Mouse (Mus musculus) cerebellum, postnatal 4 days (tissue): ENCODE data around the gene Rnf149.
"Not testable (repeated sequence)": the region's sequence is repeated elsewhere in the genome, so short reads cannot be mapped to it uniquely, and the experiment has no call there.

Source experiments
- DNase-seq, 2 experiments: peaks; one replicate each; pipeline ENCODE4 v3.0.0; 2022; ENCODE audit warnings: low spot score in 2 of 2, mixed read lengths in 1 of 2

Rnf149 gene

DNA sequence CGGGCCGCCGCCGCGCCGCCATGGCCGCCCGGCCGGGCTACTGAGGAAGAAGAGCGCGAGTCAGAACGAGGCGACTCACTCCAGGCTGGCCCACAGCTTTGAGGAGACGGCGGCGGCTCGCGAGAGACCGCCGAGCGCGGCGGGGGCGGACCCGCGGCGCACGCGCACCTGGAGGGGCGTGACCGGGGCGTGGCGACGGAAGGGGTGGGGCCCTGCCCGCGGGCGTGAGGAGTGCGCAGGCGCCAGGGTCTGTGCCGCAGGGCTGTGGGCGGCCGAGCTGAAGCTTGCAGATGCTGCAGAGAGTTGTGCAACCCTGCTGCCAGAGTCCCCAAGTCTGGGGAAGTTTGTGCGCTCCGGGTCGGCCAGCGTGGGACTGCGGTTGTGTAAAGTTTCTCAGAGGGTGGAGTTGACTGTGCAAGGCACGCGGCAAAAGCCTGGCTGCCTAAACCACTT, at the start of gene Rnf149:
TSS of gene Rnf149 (minus strand) at position 153 of the 453 bp plus-strand sequence.
- DNase-seq: peak; percentile 93 to 95

- no peak for DNase-seq
Observed at GRCm38 (mm10) chr1:39625491-39625890, 48.3 kb upstream of the Rnf149 start.

DNA sequence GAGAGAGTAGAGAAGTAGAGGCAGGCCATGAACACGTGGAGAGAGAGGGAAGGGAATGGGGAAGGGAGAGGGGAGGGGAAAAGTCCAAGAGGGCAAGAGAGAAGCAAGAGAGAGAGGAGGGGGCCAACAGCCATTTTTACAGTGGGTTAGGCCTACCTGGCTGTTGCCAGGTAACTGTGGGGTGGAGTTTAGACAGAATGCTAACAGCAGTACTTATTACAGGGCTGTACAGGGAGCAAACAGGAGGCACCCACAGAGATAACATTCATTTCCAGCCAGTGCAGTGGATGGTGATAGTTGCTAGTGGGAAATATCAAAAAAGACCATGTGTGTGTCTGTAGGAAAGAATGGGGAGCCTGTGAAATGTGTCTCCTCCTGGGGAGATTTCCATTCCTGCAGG, 46.5 kb upstream of the Rnf149 start:
- no peak for DNase-seq

DNA sequence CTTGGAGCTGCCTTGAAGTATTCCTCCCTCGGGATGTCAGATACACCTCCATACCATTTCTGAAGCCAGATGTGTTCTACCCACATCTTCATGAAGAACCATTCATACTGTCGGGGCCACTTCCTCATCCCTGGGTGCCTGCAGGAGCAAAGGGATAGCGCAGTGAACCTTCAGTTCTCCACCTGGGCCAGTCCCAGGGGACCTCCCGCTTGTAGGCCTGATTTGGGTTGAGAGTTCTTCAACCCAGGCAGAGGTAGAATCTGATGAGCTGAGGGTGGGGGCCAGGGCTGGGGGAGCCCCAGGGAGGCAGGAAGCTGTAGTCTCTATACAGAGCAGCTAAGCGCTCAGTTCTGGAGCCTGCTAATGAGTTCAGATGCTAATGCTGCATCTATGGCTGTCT, 45.9 kb upstream of the Rnf149 start:
- no peak for DNase-seq

- no peak for DNase-seq
Observed at GRCm38 (mm10) chr1:39618524-39618923, 41.3 kb upstream of the Rnf149 start.

- no peak for DNase-seq
Observed at GRCm38 (mm10) chr1:39615526-39615925, 38.3 kb upstream of the Rnf149 start.

DNA sequence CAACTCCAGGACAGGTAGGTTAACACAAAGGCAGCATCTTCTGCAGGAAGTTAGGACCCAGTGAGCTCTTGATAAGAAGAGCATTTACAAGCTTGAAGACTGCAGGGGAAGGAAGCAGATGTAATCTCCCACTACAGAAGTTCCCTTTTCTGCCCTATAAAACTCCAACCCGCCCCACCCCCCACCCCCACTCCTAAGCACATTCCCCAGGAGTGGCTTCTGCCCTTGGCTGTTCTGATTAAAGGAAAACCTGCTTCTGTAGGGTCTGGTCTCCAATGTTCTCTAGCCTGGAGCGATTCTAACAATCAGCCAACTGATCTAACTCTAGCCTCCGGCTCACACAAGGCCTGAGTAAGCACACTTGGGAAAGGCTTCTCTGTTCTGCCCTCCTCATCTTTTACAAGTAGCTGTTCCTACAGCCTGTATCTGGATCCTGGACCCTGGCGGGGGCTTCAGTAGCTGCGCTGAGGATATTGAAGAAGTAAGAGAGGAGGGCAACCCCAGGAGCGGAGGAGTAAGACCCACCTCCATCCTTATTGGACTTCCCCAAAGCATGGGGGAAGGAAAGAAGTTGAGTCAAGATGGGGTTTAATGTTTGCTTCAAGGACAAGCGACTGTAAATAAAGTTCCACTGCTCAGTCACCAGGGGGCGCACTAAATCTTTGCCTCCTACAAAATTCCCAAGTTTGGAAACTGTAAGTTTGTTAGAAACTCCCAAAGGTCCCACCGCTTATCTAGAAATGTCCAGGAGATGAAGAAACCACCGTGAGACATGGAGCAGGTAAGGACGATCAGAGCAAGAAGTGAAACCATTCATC, 37.5 kb upstream of the Rnf149 start:
- peak; percentile 46 to 54 for DNase-seq

DNA sequence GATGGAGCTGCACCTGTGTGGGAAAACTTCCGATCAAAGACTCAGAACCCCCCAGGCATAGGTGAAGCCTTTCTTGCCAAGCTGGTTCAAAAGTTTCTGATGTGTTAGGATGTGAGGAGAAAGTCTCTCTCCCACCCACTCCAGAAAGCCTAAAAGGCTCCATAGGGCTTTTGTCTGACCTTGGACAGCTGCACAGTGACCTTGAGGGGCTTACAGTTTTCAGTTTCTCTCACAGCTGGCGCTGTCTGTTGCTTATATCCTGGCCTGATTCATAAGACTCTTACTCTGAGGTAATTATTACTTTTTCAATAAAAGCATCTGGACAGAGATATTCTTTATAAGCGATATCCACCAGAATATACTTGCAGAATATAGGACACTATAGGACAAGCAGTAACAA, 35.9 kb upstream of the Rnf149 start:
- no peak for DNase-seq

DNA sequence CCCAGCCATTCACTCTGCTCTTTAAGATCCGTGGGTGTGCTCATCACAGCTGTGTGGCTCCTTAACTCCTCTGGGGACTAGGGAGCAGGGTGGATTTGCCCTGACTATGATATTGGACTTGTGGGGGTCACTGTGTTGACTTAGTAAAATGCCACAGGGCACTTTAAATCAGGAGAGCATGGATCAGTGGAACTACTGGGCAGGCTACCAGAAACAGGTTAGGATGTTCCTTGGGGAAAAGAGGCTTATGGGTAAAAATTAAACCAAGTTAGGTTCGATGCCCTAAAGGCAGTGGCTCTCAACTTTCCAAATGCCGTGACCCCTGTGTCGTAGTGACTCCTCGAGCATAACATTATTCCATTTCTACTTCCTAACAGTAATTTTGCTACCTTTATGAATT, 35.3 kb upstream of the Rnf149 start:
- DNase-seq: no peak

- DNase-seq: no peak
Observed at GRCm38 (mm10) chr1:39608534-39608933, 31.3 kb upstream of the Rnf149 start.

DNA sequence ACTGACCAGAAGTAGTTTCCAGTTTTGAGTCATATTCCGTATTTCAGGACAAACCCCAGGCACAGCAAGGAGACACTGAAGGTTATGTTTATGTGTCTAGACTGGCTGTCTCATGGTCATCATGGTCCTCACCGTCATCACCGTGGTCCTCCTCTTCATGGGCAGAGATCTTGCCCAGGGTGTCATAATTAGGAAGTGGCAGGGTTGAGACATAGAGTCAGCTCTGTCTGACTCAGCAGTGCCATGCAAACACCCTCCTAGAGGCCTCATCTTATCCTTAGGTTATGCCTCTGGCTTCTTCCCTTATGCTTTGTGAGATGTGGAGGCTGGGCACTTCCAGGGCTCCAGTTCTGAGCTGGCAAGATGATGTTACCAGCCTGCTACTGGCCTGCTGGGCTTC, 25.3 kb upstream of the Rnf149 start:
- DNase-seq: no peak

- peak in 1 of 2 experiments; percentile 21 for DNase-seq
Observed at GRCm38 (mm10) chr1:39598726-39599125, 21.5 kb upstream of the Rnf149 start.

- not testable (repeated sequence) for DNase-seq
Observed at GRCm38 (mm10) chr1:39597135-39597534, 19.9 kb upstream of the Rnf149 start.

DNA sequence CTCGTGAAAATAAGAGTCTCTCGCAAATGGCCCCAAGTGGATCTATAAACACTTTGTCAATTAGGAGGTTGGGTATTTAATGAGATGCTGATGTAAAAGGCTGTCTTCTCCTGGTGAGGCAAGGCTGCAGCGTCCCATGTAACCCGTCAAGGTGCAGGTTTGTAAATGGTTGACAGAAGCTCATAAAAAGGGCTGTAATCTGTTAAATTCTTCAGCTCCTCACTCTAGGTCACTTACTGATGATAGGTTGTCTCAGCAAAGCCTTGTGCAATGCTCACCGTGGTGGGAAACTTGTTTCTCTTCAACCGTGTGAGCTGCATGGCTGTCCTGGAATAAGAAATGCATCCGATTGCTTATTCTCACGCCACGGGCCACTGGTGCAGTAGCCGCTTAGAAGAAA, 16.6 kb upstream of the Rnf149 start:
- DNase-seq: no peak

- DNase-seq: no peak
Observed at GRCm38 (mm10) chr1:39592090-39592489, 14.9 kb upstream of the Rnf149 start.

- not testable (repeated sequence) for DNase-seq
Observed at GRCm38 (mm10) chr1:39591557-39591956, 14.4 kb upstream of the Rnf149 start.

GRCm38 (mm10) chr1:39590193-39590592, 13.0 kb upstream of the Rnf149 start:
- no peak for DNase-seq

DNA sequence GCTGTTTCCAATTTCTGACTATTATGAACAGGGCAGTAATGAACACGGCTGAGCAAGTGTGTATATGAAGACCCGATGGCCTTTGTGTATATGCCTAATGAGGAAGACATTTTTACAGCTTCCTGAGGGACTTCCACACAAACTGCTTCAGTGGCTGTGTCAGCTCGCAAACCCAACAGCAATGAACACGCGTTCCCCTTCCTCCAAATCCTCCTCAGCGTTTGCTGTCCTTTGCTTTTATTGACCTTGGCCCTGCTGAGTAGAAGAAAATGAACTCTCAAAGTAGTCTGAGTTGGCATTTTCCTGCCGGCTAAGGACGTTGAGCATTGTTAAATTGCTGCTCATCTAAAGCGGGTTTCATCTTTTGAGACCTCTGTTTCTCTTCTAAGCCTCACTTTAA, 8.2 kb upstream of the Rnf149 start:
- DNase-seq: no peak

DNA sequence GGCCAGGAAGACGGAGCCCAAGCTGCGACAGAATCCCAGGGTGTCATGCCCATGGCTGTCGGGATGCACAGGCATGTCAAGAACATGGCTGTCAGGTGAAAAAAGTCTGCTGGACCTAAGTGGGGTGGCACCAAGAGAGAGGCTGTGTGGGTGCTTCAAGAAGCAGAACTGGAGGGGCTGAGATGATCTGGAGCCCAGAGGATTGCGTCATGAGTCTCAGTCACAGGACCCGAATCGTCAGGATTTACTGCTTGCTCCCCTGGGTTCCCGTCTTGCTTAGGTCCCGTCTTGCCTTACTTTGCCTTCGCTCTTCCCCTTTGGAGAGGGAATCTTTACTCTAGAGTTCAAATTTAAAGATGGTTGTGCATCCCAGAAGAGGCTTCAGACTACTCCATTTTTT, 6.0 kb upstream of the Rnf149 start:
- DNase-seq: no peak

- no peak for DNase-seq
Observed at GRCm38 (mm10) chr1:39581215-39581614, 4.0 kb upstream of the Rnf149 start.

DNA sequence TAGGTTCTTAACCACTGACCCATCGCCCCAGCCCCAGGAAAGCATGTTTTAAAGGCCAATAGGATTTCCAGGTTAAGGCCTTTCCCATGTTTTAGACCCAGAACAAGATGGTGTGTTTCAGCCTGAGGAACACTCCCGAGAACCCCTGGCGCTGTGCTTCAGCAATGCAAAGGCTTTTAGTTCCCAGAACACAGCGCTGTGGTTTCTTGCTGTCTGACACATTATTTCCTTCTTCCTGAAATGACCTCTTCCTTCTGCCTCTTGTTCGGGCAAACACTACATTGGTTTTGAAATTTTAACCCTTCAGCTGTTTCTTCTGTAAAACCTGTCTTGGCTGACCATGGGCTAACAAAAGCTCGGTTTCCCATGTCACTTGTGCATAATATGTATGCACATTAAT, 1.9 kb upstream of the Rnf149 start:
- no peak for DNase-seq

DNA sequence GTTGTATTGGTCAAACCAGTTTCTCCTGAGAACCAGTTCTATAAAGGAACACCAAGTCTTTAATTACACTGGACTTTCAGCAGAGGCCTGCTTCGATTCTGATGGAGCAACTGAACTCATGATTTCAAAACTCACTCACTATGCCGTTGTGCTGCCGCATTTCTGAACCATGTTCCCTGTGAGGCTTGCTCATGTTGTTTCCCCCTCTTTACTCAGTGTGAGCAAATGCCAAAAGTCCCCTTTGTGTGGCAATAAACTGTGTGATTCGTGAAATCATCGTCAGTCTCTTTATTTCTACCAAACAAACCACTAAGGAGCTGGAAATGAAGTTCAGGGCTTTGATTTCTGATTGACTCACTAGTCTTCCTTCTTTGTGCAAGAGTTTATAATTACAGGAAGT, 1.2 kb upstream of the Rnf149 start:
- DNase-seq: no peak

GRCm38 (mm10) chr1:39576431-39577243, 568 bp downstream of the Rnf149 start:
- peak; percentile 26 to 54 for DNase-seq
